Mouse (Mus musculus): ENCODE data around the gene Smdt1. TPM values are rescaled to one million over a fixed set of nuclear protein-coding genes. Genes with fewer than 3 reads are reported as not detected.

Gene Smdt1
- polyA plus RNA-seq (2015; fragmentation: Nextera tagmentation; extraction: Ambion mirVana): 286 and 296 TPM in 2 replicates

DNA sequence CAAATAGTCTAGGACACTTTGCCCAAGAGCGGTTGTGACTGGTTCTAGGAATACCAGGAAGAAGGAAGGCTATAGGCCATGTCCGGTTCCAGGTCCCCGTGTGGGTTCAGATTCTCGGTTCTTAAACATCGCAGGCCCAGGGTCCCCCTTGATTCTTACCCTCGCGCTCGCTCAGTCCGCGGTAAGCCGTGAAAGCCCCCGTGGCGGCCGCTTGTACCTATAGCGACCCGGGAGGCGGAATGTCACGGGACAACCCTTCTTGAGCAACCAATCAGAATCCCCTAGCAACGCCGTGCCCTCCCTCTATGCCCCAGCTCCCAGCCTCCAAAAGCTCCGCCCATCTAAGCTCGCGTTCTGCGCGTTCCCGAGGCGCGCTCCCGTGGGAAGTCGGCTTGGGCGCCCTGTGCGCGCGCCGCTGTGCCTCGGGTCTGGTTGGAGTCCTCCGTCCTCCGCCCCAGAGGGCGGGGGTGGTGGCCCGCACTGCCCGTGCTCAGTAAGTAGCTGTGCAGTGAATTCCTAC is at the start of gene Smdt1, which contains the start of the genes Naga and Pheta2:
TSS of gene Smdt1 (plus strand) at position 367 of the 520 bp plus-strand sequence.
TSS of gene Naga (minus strand) at position 333 of the 520 bp plus-strand sequence.
TSS of gene Pheta2 (plus strand) at position 350 of the 520 bp plus-strand sequence.
- no peaks in the 10 kb centered on the region for H3K9me3 ChIP-seq (ENCODE audit: control insufficient read depth, low read length)
- TF ChIP-seq EP300 (optimal IDR thresholded peaks at IDR 0.05) (no peak), CTCF (IDR thresholded peaks at IDR 0.05; ENCODE audit: low read depth) (peak; percentile 40; the same call in 1 of the 2 replicates)
- H3K9ac ChIP-seq (ENCODE audit: low read length): peak within 1 kb of the TSS; percentile 78
- H3K36me3 ChIP-seq (ENCODE audit: control insufficient read depth, insufficient read depth, low read length): peaks cover 13% of the 10 kb centered on the region; the same call in 1 of the 2 replicates
- peak within 1 kb of the TSS; percentile 66 for H3K4me2 ChIP-seq (replicated peaks; ENCODE audit: low read depth)
- peak; percentile 87 for ATAC-seq (ENCODE audit: low FRiP score, low TSS enrichment)
- DNase-seq (ENCODE audit: low spot score): peak; percentile 98
- H3K27ac ChIP-seq (replicated peaks): peak within 1 kb of the TSS; percentile 86
- no peaks in the 10 kb centered on the region for H3K27me3 ChIP-seq (ENCODE audit: control insufficient read depth, insufficient read depth, low read length)
- under 1% methylated on average over 41 of the region's 41 CpGs for WGBS
- H3K4me3 ChIP-seq (ENCODE audit: low read depth, low read length): peak within 1 kb of the TSS; percentile 67
- H3K4me1 ChIP-seq (replicated peaks; ENCODE audit: control insufficient read depth, insufficient read depth): peaks cover 6% of the 10 kb centered on the region

GRCm38 (mm10) chr15:82290252-82290651 is 48.5 kb upstream of the Smdt1 start:
- ATAC-seq (ENCODE audit: low FRiP score, low TSS enrichment): no peak
- 89% methylated on average over 7 of the region's 7 CpGs for WGBS
- no peak overlapping the region for H3K27ac ChIP-seq (replicated peaks)

GRCm38 (mm10) chr15:82292851-82293250 is 45.9 kb upstream of the Smdt1 start:
- DNase-seq (ENCODE audit: low spot score): no peak
- Histone ChIP-seq H3K4me1 (replicated peaks; ENCODE audit: control insufficient read depth, insufficient read depth) (no peaks in the 10 kb centered on the region), H3K9me3 (ENCODE audit: control insufficient read depth, low read length) (no peaks in the 10 kb centered on the region), H3K4me3 (ENCODE audit: low read depth, low read length) (no peak overlapping the region), H3K27ac (replicated peaks) (no peak overlapping the region), H3K9ac (ENCODE audit: low read length) (no peak overlapping the region), H3K4me2 (replicated peaks; ENCODE audit: low read depth) (no peak overlapping the region), H3K27me3 (ENCODE audit: control insufficient read depth, insufficient read depth, low read length) (no peaks in the 10 kb centered on the region), H3K36me3 (ENCODE audit: control insufficient read depth, insufficient read depth, low read length) (no peaks in the 10 kb centered on the region)
- no peak for ATAC-seq (ENCODE audit: low FRiP score, low TSS enrichment)
- 22% methylated on average over 5 of the region's 5 CpGs for WGBS
- TF ChIP-seq EP300 (optimal IDR thresholded peaks at IDR 0.05) (no peak), CTCF (IDR thresholded peaks at IDR 0.05; ENCODE audit: low read depth) (no peak)

More at GRCm38 (mm10) chr15:82290252-82290651, 48.5 kb upstream of the Smdt1 start:
- H3K36me3 ChIP-seq (ENCODE audit: control insufficient read depth, insufficient read depth, low read length): no peaks in the 10 kb centered on the region
- no peak overlapping the region for H3K4me3 ChIP-seq (ENCODE audit: low read depth, low read length)
- no peaks in the 10 kb centered on the region for H3K9me3 ChIP-seq (ENCODE audit: control insufficient read depth, low read length)
- no peak overlapping the region for H3K4me2 ChIP-seq (replicated peaks; ENCODE audit: low read depth)
- H3K27me3 ChIP-seq (ENCODE audit: control insufficient read depth, insufficient read depth, low read length): no peaks in the 10 kb centered on the region
- H3K4me1 ChIP-seq (replicated peaks; ENCODE audit: control insufficient read depth, insufficient read depth): no peaks in the 10 kb centered on the region
- no peak for DNase-seq (ENCODE audit: low spot score)
- no peak for TF ChIP-seq EP300 (optimal IDR thresholded peaks at IDR 0.05)
- no peak for TF ChIP-seq CTCF (IDR thresholded peaks at IDR 0.05; ENCODE audit: low read depth)
- H3K9ac ChIP-seq (ENCODE audit: low read length): no peak overlapping the region

DNA sequence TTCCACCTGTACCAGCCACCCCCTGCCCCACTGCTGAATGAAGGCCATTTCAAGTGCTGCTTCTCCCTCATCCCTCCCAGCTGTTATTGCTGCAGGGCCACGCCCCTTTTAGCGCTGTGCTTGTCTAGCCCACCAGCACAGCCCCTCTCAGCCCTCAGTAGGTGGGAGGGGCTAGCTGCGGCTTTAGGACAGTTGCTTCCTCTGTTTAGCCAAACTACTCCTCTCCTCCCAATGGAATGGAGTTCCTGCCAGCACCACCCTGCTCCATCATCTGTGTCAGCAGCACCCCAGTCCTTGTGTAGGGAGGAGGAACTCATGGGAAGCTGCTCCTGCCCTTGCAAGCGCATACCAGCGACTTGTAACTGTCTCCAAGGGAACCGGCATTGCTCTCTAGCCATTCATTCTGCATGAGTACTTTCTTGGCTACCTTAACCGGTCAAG is 45.5 kb upstream of the Smdt1 start:
- DNase-seq (ENCODE audit: low spot score) (peak; percentile 24), ATAC-seq (ENCODE audit: low FRiP score, low TSS enrichment) (peak; percentile 40; the same call in 1 of the 2 replicates)
- no peaks in the 10 kb centered on the region for H3K36me3 ChIP-seq (ENCODE audit: control insufficient read depth, insufficient read depth, low read length)
- H3K4me1 ChIP-seq (replicated peaks; ENCODE audit: control insufficient read depth, insufficient read depth): no peaks in the 10 kb centered on the region
- H3K9me3 ChIP-seq (ENCODE audit: control insufficient read depth, low read length): no peaks in the 10 kb centered on the region
- WGBS: 5% methylated on average over 7 of the region's 7 CpGs
- no peak for TF ChIP-seq EP300 (optimal IDR thresholded peaks at IDR 0.05)
- TF ChIP-seq CTCF (IDR thresholded peaks at IDR 0.05; ENCODE audit: low read depth): no peak
- H3K4me2 ChIP-seq (replicated peaks; ENCODE audit: low read depth): no peak overlapping the region
- H3K27me3 ChIP-seq (ENCODE audit: control insufficient read depth, insufficient read depth, low read length): no peaks in the 10 kb centered on the region
- H3K4me3 ChIP-seq (ENCODE audit: low read depth, low read length): no peak overlapping the region
- no peak overlapping the region for H3K27ac ChIP-seq (replicated peaks)
- H3K9ac ChIP-seq (ENCODE audit: low read length): no peak overlapping the region

- Histone ChIP-seq H3K4me3 (ENCODE audit: low read depth, low read length) (no peak overlapping the region), H3K9me3 (ENCODE audit: control insufficient read depth, low read length) (no peaks in the 10 kb centered on the region), H3K27me3 (ENCODE audit: control insufficient read depth, insufficient read depth, low read length) (no peaks in the 10 kb centered on the region), H3K27ac (replicated peaks) (no peak overlapping the region), H3K4me1 (replicated peaks; ENCODE audit: control insufficient read depth, insufficient read depth) (no peaks in the 10 kb centered on the region), H3K36me3 (ENCODE audit: control insufficient read depth, insufficient read depth, low read length) (no peaks in the 10 kb centered on the region), H3K4me2 (replicated peaks; ENCODE audit: low read depth) (no peak overlapping the region; the same call in 1 of the 2 replicates), H3K9ac (ENCODE audit: low read length) (no peak overlapping the region)
- ATAC-seq (ENCODE audit: low FRiP score, low TSS enrichment) (peak; percentile 39; the same call in 1 of the 2 replicates), DNase-seq (ENCODE audit: low spot score) (peak; percentile 41)
- no peak for TF ChIP-seq EP300 (optimal IDR thresholded peaks at IDR 0.05)
- TF ChIP-seq CTCF (IDR thresholded peaks at IDR 0.05; ENCODE audit: low read depth): peak; percentile 79
- WGBS: 31% methylated on average over 8 of the region's 8 CpGs
Measured at GRCm38 (mm10) chr15:82294059-82294458, 44.7 kb upstream of the Smdt1 start.
